Mouse (Mus musculus) cerebellum, adult 18-20 months (tissue): ENCODE results near the gene Fam161a.

ENCODE experiments used
- DNase-seq, 2 experiments: peaks; one replicate each; pipeline ENCODE4 v3.0.0; 2021

Gene Fam161a

DNA sequence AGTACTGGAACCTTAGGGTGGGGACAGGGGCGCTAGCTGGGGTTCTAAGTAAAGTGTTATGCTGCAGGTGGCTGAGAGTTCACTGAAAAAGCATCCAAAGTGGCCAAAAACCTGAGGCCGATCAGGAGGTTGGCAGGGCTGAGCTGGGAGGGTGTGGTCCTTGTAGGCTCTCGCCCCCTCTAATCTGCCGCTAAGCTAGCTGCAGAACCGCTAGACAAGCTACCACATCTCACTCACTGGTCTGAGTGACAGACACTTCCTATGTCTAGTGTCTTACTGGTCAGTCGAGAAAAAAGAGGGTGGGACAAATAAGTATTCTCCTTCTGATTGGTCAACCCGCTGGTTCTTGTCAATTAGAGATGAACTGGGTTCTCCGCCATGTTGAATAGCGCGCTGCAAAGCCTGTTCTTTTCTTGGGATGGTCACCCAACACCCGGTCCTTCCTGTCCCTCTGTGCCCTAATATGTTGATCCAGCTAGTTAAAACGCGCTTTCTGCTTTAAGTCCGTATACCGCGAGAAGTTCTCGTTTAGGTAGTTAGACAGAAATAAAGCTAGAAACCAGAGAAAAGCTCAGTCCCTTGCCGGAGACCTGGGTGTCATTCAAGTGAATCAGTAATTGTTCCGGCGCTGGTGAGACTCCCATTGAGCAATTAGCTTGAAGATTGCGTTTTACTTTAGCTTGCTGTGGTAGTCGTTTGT, at the start of gene Fam161a:
TSS of gene Fam161a (plus strand) at position 51 of the 700 bp plus-strand sequence.
- peak; percentile 81 to 91 for DNase-seq

- no peak for DNase-seq
These were observed 49.4 kb upstream of the Fam161a start for GRCm38 (mm10) chr11:22957791-22958374.

DNA sequence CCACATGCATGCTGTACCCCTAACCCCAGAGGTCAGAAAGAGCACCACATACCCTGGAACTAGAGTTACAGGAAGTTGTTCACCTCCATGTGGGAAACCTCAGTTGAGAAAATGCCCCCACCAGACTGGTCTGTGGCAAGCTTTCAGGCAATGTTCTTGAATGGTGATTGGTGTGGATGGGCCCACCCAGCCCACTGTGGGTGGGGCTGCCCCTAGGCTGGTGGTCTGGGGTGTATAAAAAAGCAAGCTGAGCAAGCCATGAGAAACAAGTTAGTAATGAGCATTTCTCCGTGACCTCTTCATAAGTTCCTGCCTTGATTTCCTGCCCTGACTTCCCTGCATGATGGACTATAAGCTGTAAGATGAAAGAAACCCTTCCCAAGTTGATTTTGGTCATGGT, 45.2 kb upstream of the Fam161a start:
- DNase-seq = no peak

DNA sequence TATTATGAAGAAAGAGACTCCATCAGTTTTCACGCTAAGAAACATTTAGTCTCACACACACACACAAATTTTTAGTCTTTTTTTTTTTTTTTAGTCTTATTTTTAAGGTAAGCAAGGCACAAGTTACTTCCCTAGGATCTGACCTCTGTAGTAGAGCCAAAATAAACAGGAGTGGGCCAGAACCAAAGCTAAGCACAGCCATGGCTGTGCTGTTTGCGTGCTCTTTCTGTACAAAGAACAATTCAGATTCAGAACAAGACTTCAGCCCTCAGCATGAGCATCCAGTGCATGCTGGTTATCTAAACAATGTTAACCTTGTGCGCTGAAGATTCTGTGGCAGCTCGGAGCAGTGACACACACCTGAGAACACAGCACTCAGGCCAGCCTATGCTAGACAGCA, 42.9 kb upstream of the Fam161a start:
- no peak for DNase-seq

DNA sequence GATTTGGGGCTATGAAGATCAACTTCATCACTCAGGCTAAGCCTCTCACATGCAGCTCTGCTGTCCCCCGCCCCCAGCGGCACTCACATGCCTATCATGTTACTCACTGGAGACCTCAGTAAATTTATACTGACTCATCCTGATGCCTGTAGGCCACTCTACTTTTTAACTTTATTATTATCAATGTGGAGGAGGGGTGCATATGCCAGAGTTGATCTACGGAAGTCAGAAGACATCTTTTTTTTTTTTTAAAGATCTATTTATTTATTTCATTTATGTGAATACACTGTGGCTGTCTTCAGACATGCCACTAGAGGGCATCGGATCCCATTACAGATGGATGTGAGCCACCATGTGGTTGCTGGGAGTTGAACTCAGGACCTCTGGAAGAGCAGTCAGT, 41.8 kb upstream of the Fam161a start:
- no peak for DNase-seq

GRCm38 (mm10) chr11:22969486-22969885, 37.8 kb upstream of the Fam161a start:
- DNase-seq = no peak

DNA sequence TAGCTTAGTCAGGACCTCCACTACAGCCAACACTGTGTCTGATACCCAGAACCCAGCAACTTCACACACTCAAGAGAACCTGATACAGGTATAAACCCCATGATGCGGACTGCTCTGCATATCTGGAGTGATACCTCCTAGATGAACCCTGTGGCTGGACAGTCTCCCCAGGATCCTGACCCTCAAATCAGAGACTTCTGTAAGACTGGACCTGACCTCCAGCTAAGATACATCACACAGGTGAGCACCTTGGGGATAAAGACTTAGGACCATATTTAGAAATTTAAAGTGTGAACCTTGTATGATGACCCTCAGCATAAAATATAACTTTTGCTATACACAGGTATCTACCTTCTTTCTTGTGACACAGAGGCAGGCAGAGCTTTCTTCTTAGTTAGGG, 36.8 kb upstream of the Fam161a start:
- no peak for DNase-seq

GRCm38 (mm10) chr11:22971835-22972709, 35.3 kb upstream of the Fam161a start, which contains the start of gene Zrsr1:
TSS of gene Zrsr1 (plus strand) at chr11:22972005.
- DNase-seq = peak; percentile 83 to 84

DNA sequence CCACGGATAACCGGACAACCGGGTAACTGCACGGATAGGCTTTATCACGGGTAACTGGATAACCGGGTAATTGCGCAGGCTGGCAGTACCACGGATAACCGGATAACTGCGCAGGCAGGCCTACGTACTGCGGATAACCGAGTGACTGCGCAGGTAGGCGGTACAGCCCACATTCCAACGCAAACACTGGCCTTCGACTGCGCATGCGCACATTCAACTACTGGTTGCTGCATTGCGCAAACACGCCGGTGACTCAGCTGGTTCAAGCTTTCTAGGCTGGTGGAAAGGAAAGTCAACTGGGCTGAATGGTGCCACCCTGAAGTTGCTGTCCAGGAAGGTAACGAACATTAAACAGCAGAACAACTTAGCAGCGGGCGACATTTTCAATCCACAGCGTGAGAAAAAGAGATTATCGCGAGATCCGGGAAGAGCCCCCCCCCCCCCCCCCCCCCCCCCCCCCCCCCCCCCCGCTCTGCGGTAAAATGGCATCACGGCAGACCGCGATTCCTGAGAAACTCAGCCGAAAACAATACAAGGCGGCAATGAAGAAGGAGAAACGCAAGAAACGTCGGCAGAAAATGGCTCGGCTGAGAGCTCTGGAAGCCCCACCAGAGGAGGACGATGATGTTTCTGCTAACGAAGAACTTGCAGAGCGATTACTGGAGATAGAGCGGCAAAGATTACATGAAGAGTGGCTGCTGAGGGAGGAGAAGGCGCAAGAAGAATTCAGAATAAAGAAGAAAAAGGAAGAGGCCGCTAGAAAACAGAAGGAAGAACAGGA, 34.4 kb upstream of the Fam161a start:
- peak; percentile 76 to 88 for DNase-seq

DNA sequence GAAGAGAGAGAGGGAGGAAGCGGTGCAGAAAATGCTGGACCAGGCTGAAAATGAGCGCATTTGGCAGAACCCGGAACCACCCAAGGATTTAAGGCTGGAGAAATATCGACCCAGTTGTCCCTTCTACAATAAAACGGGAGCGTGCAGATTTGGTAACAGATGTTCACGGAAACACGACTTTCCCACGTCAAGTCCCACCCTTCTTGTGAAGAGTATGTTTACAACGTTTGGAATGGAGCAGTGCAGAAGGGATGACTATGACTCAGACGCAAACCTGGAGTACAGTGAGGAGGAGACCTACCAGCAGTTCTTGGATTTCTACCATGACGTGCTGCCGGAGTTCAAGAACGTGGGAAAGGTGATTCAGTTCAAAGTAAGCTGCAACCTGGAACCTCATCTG, 33.7 kb upstream of the Fam161a start:
- no peak for DNase-seq

DNA sequence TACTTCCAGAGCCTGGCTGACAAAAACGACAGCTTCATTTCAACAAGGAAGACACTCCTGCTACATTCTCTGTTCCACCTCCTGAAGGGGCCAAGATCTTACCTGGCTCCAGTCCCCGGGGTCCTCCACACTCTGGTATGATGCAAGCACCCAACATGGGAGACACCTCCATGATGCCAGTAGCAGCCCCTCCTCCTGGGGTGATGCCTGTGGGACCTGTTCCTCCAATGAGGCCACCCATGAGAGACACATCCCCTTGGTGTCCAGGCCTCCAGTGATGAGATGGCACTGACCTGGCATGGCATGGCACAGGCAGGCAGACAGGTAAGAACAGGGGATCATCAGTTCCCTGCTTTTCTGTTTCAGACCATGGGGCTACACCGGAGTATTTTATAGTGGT, 29.1 kb upstream of the Fam161a start:
- no peak for DNase-seq

- DNase-seq = peak; percentile 71 to 72
These were observed 28.6 kb upstream of the Fam161a start for GRCm38 (mm10) chr11:22978711-22979110.

DNA sequence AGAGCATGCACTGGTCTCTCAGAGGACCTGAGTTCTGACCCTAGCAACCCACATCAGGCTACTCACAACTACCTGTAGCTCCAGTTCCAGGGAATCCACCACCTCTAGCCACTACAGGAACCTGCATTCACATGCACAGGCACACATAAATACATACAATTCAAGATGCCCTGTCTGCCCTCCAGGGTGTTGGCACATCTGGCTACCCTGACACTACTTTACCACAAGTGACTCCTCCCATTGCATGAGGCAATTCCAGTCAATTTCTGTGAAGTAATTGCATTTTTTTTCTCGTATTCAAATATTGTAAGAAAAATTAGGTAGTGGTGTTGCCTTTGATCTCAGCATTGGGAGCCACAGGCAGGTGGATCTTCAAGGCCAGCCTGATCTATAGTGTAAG, 28.1 kb upstream of the Fam161a start:
- no peak for DNase-seq

GRCm38 (mm10) chr11:22981041-22981440, 26.3 kb upstream of the Fam161a start:
- DNase-seq = no peak

GRCm38 (mm10) chr11:22981543-22981950, 25.8 kb upstream of the Fam161a start:
- no peak for DNase-seq

DNA sequence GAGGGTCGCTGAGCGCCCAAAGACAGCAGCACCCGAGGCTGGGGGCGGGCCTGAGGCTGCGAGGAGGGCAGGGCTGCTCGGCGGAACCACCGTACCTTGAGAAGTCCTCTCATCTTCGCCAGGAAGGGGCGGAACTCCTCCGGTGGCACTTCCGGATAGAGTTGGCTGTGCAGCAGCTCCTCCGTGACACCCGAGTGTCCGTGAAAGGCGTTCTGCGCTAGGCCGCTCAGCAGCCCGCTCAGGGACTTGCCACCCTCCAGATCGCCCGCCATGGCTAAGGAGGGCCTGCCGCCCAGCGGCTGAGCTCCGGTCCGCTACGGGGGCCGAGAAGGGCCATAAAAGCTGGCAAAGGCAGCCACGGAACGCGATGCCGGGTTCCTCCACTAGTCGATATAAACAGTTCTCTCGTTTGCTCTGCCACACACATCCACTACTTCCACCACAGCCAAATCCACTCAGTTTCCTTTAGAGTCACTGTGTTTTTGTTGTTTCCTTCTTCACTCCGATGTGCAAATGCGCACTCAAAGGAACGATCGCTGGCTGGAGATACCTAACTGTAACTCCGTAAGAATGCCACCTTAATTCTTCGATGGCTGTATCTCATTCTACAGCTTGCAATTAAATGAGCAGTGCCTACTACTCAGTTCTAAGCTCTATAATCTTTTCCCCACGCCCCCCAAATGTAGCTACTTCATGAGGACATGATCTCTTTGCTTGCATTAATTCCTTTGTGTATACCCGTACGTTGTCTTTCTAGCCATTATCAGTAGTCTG, 25.2 kb upstream of the Fam161a start, which contains the start of the genes Gm28048 and Commd1:
TSS of gene Gm28048 (minus strand) at position 107 of the 774 bp plus-strand sequence.
TSS of gene Commd1 (minus strand) at position 399 of the 774 bp plus-strand sequence.
- DNase-seq = peak; percentile 94 to 98

GRCm38 (mm10) chr11:22982846-22983245, 24.5 kb upstream of the Fam161a start:
- DNase-seq = no peak

- no peak for DNase-seq
These were observed 21.8 kb upstream of the Fam161a start for GRCm38 (mm10) chr11:22985510-22985909.

GRCm38 (mm10) chr11:22987357-22987756, 20.0 kb upstream of the Fam161a start:
- peak; percentile 36 to 56 for DNase-seq

DNA sequence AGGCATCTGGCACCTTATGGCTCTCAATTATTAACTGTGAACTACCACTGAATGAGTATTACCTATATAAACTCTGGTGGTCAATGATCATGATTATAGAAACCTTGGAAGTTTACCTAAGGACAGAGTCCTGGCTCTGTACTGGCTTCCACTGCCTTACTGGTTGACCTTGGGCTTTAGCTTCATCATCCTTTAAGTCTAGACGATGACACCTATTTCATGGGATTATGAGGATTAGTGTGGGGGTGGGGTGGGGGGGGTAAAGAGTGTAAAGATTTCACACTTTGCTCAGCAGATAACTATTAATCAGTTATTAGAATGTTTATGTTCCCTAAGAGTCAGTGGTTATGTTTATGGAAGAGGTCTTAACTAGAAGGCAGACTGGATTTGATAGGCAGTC, 17.5 kb upstream of the Fam161a start:
- no peak for DNase-seq

DNA sequence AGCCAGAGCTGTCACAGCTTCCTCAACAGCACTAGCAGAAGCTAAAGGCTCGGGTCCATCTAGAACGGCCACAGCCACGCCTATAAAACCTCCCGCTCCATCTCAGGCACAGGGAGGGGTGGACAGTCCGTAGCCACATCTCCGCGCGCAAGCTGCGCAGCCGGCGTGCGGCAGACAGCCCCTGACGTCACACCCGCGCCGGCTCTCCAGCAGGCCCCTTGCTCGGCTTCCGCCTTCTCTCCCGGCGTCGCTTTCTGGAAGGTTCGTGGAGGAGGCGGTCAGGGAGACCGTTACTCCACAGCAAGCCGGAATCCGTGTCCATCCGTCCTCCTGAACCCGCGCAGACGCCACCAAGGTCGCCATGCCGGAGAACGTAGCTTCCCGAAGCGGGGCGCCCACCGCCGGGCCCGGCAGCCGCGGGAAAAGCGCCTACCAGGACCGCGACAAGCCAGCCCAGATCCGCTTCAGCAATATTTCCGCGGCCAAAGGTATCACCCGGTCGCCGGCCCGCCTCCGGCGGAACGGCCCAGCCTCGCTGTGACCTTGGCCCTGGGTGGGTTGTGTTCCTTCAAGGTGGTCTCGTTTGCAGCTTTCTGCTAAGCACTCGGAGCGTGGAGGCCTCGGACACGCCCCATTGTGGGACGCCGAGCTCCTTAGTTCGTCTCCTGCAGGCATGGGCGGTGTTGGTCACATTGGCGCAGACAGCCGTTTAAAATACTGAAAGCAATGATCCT, 16.8 kb upstream of the Fam161a start, which contains the start of gene Cct4:
TSS of gene Cct4 (plus strand) at position 127 of the 734 bp plus-strand sequence.
- peak; percentile 92 to 95 for DNase-seq
